Mouse (Mus musculus) stomach, postnatal 0 days (tissue): ENCODE data around the gene Meis2. TPM values are rescaled to one million over a fixed set of nuclear protein-coding genes. Genes with fewer than 3 reads are reported as not detected.
A peak's percentile ranks its signal among the peaks of the same experiment; 100 is the strongest.

Experiments used
- ATAC-seq: fragments of 200-750 bp; cut with Nextera tagmentation; 2 replicates; pipeline ENCODE4 v1.8.0; 2017; ENCODE audit not compliant: low FRiP score, low TSS enrichment
- DNase-seq: peaks from one replicate; pipeline ENCODE4 v3.0.0-alpha.2; 2016; ENCODE audit warnings: low spot score
- H3K27ac ChIP-seq: fragments of 300-500 bp; sonication (generic); replicated peaks from 2 replicates; pipeline ENCODE4 v1.5.1; 2014; ENCODE audit warnings: mild to moderate bottlenecking, control low read depth
- H3K27me3 ChIP-seq: fragments of 300-500 bp; sonication (generic); 2 replicates; pipeline ENCODE4 v1.6.1; 2014; ENCODE audit warnings: low read length; ENCODE audit not compliant: control insufficient read depth, insufficient read depth
- H3K36me3 ChIP-seq: fragments of 300-500 bp; sonication (generic); 2 replicates; pipeline ENCODE4 v1.6.1; 2014; ENCODE audit warnings: low read length, mixed read lengths; ENCODE audit not compliant: control insufficient read depth, insufficient read depth
- H3K4me1 ChIP-seq: fragments of 300-500 bp; sonication (generic); replicated peaks from 2 replicates; pipeline ENCODE4 v1.6.1; 2014; ENCODE audit warnings: antibody characterized with exemption; ENCODE audit not compliant: control insufficient read depth, insufficient read depth
- H3K4me2 ChIP-seq: fragments of 300-500 bp; sonication (generic); replicated peaks from 2 replicates; pipeline ENCODE4 v1.6.1; 2014; ENCODE audit warnings: low read depth, mild to moderate bottlenecking, control low read depth, moderate library complexity
- H3K4me3 ChIP-seq: fragments of 300-500 bp; sonication (generic); 2 replicates; pipeline ENCODE4 v1.5.1; 2014; ENCODE audit warnings: low read depth, low read length, control low read depth
- H3K9ac ChIP-seq: fragments of 300-500 bp; sonication (generic); 2 replicates; pipeline ENCODE4 v1.6.1; 2014; ENCODE audit warnings: mild to moderate bottlenecking, low read length, control low read depth, mixed read lengths
- H3K9me3 ChIP-seq: fragments of 300-500 bp; sonication (generic); 2 replicates; pipeline ENCODE4 v1.6.1; 2016; ENCODE audit warnings: low read length; ENCODE audit not compliant: control insufficient read depth
- CTCF ChIP-seq: IDR thresholded peaks from 2 replicates; pipeline ENCODE4 v1.5.1; 2016; ENCODE audit warnings: antibody characterized with exemption, low read depth, mild to moderate bottlenecking, moderate library complexity
- EP300 ChIP-seq: optimal IDR thresholded peaks from 2 replicates; pipeline ENCODE3; 2016; ENCODE audit warnings: antibody characterized with exemption
- WGBS: fragments of 180-500 bp; shearing (Covaris S2); extraction: QIAGEN DNeasy Blood & Tissue Kit; methylation state at CpG from one replicate; pipeline ENCODE4 v1.1.7; 2014; 5-methylcytosine and 5-hydroxymethylcytosine counted together
- polyA plus RNA-seq: library from polyadenylated mRNA; unstranded; fragments of >200 nt; fragmentation: Nextera tagmentation; extraction: Ambion mirVana; gene quantifications from 2 replicates; pipeline ENCODE4 v1.2.1, GENCODE M21; 2015

The Meis2 gene
- polyA plus RNA-seq, 1 experiment from 2014 or later = 17.7 TPM

DNA sequence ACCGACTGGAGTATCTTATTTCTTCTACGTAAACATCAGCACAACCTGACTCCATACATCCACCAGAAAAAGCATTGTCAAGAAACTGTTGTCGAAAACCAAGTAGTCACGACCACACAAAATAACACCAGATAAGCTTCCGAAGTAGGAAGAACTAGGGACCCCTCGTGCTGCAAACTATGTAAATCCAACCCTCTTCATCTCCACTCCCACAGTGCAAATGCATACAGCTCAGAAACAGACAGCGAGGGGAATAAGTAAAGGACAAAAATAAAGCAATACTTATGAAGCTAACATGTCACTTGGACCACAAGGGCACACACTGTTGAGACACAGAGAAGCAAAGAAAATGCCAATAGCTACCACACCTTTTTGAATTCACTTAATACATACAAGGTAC lies 8.8 kb downstream of the Meis2 start:
- ATAC-seq (no peak), DNase-seq (no peak)
- Histone ChIP-seq H3K9me3 (no peaks in the 10 kb centered on the region), H3K4me2 (peak overlapping the region; percentile 48), H3K4me3 (peak overlapping the region; percentile 27; the same call in 1 of the 2 replicates), H3K9ac (0 out of 2 replicates have a peak overlapping the region, but pooled peaks have one; percentile 23), H3K4me1 (no peaks in the 10 kb centered on the region), H3K27me3 (no peaks in the 10 kb centered on the region), H3K27ac (no peak overlapping the region; the same call in 1 of the 2 replicates), H3K36me3 (no peaks in the 10 kb centered on the region)
- TF ChIP-seq EP300 = no peak
- TF ChIP-seq CTCF = no peak
- 50% methylated on average over 7 of the region's 7 CpGs for WGBS

DNA sequence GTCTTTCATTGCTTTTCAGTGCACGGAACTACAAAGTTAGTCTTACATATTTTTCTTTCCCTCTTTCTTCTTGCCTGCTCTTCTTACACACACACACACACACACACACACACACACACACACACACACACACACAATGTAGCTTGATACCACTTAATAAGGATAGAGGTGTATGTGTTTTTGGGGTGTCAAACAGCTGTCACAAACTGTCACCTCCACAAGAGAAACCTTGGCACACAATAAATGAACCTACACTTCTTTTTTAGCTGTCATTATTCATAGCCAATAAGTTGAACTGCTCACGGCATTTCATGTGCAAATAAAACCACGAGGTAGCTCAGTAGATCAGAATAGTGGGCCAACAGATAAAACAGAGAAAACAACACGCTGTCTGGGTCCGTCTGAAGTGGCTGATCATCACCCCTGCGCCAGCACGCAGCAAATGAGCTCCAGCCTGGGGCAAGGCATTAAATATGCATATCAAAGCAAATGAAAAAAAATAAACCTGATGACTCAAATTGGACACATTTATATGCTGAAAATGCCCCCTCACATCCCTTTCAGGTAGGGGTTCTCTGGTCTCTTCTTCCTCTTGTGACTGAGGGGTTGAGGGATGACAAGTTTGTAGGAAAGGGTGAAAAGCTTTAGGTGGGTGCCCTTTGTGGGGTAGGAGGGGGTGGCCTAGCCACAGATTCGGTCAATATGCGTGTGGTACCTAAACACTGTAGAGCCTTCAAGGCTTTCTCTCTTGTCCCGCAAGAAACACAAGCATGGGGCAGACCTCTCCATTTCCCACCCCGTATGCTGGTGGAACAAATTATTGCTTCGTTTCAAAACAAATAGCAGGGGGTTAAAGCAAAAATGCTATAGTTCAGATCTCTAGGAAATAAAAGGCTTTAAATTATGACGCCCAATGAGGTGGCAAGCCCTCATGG lies 9.7 kb downstream of the Meis2 start:
- ATAC-seq = no peak
- WGBS = 45% methylated on average over 13 of the region's 13 CpGs
- Histone ChIP-seq H3K9ac (no peak overlapping the region), H3K4me3 (peak overlapping the region; percentile 12), H3K4me2 (peak overlapping the region; percentile 48), H3K27ac (peak overlapping the region; percentile 37; the same call in 1 of the 2 replicates), H3K9me3 (no peaks in the 10 kb centered on the region), H3K27me3 (no peaks in the 10 kb centered on the region), H3K36me3 (no peaks in the 10 kb centered on the region), H3K4me1 (no peaks in the 10 kb centered on the region)
- DNase-seq = no peak
- TF ChIP-seq EP300 (no peak), CTCF (no peak)

DNA sequence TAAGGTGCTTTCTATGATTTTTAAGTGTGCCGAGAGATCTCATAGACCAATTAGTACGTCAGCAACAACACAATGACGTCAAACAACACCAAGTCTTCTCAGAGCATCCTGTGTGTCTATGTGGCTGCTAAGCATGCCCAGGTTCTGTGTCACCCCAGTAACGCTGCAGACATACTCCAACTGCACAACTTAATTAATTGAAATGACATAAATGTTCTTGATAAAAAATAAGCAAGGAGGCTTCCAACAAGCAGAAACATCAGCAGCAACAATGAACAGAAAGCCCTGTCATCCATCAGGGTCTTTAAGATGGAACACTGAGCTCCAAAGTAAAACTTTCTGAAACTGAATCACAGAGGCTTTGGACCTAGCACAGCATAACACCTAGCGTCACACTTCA lies 11.7 kb downstream of the Meis2 start:
- no peak overlapping the region for H3K27ac ChIP-seq
- no peaks in the 10 kb centered on the region for H3K27me3 ChIP-seq
- no peaks in the 10 kb centered on the region for H3K36me3 ChIP-seq
- 54% methylated on average over 5 of the region's 5 CpGs for WGBS
- H3K9me3 ChIP-seq = no peaks in the 10 kb centered on the region
- no peak overlapping the region for H3K4me3 ChIP-seq
- DNase-seq = no peak
- no peak overlapping the region for H3K9ac ChIP-seq
- no peak for ATAC-seq
- H3K4me2 ChIP-seq = no peak overlapping the region
- no peak for TF ChIP-seq EP300
- TF ChIP-seq CTCF = no peak
- no peaks in the 10 kb centered on the region for H3K4me1 ChIP-seq

DNA sequence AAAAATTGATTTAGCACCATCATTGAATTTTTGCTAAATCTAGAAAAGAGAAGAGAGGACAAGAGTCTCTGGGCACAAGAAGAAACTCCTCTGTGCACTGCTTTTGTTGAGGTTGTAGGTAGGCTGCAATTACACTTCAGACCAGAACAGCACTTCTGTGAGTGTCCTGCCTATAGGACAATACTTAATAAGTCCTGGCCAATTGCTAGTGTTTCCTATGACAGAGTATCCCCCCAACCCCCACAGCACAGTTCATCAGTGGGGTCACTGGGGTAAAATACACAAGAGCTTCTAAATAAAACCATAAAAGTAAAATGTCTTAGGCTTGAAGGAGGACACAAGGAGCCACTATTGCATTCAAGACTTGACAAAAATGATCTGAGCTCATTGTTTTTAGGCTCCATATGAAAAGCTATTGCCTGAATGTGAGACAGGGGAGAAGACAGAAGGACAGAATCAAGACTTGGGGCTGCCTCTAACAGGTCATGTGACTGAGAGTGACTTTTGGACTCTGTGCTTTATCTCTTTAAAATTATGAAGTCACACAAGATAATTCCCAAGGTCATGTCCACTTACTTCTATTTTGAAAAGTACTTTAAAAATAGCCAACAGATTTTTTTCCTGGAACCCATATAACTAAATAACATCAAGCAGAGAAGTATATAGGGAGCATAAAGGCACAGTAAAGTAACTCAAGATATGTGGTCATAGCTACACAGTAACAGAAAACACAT lies 12.8 kb downstream of the Meis2 start:
- H3K36me3 ChIP-seq = no peaks in the 10 kb centered on the region
- no peak overlapping the region for H3K27ac ChIP-seq
- DNase-seq (no peak), ATAC-seq (no peak)
- no peak overlapping the region for H3K9ac ChIP-seq
- no peak for TF ChIP-seq EP300
- no peak for TF ChIP-seq CTCF
- peak overlapping the region; percentile 15; the same call in 1 of the 2 replicates for H3K4me2 ChIP-seq
- no peaks in the 10 kb centered on the region for H3K27me3 ChIP-seq
- no peak overlapping the region for H3K4me3 ChIP-seq
- H3K4me1 ChIP-seq = no peaks in the 10 kb centered on the region
- H3K9me3 ChIP-seq = no peaks in the 10 kb centered on the region

DNA sequence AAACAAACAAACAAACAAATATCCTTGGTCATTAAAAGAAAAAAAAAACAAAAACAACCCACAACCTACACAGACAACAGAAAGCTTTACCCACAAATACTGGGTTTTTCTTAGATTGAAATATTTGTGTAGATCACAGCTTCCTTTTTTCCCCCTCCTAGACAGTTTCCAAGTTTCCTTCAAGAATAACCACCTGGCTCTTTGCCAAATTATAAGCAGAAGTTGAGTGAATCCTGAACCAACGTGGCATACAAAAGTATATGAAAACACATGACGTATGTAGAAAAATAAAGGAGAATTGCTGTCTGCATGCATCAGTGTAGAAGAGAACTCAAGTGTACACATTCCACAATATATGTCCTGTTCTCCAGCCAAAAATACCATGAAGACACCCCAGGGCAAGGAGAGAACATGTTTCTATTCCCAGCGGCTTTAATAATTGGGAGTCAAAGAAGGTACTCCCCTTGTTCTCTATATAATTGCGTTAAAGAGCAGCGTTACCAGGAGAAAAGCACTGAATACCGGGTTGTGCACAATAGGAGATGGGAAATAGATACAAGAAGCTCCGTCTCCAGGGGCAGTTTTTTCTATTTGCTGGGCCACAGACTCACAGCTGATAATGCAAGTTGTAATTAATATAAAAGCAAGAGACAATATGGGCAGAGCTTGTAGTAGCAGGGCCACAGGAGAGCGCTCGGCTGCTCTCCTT lies 13.6 kb downstream of the Meis2 start:
- Histone ChIP-seq H3K27me3 (no peaks in the 10 kb centered on the region), H3K9ac (no peak overlapping the region), H3K4me3 (no peak overlapping the region), H3K4me2 (no peak overlapping the region; the same call in 1 of the 2 replicates), H3K36me3 (no peaks in the 10 kb centered on the region), H3K4me1 (no peaks in the 10 kb centered on the region), H3K9me3 (no peaks in the 10 kb centered on the region), H3K27ac (no peak overlapping the region)
- ATAC-seq (no peak), DNase-seq (no peak)
- WGBS = 56% methylated on average over 9 of the region's 9 CpGs
- TF ChIP-seq EP300 (no peak), CTCF (no peak)
